9 mouse cellular contexts compared by ENCODE assay signal in genomic region chr14:70832042-70832441, GRCm38 (mm10).
DNase-seq lines count a peak whose midpoint lies in the region; ATAC-seq and TF ChIP-seq lines count a peak whose summit lies in the region.
"Had no signal": no experiment of that assay in that cellular context is flagged by ENCODE, and none has a peak within 500 bp of the region (broad histone marks: within the 10 kb centered on the region; RNA-seq: fewer than 3 reads in every experiment).

No protein-coding gene starts in this region.

- H3K9ac ChIP-seq in forebrain, postnatal 0 days: no peak overlapping the region
- H3K9ac ChIP-seq in forebrain, embryonic 12.5 days: no peak overlapping the region

- H3K27ac ChIP-seq in forebrain, postnatal 0 days (ENCODE audit: low read depth, low read length): peak overlapping the region; percentile 29; the same call in 1 of the 2 replicates
- H3K27ac ChIP-seq in forebrain, embryonic 12.5 days: no peak overlapping the region

- no peaks in the 10 kb centered on the region for H3K36me3 ChIP-seq in forebrain, postnatal 0 days (ENCODE audit: insufficient read depth)
- H3K36me3 ChIP-seq in forebrain, embryonic 12.5 days (replicated peaks): no peaks in the 10 kb centered on the region
- no peaks in the 10 kb centered on the region for H3K36me3 ChIP-seq in E14TG2a.4 (ENCODE audit: insufficient read depth, low read length)

- peak; percentile 55 for DNase-seq in forebrain, postnatal 0 days
- DNase-seq in layer of hippocampus, postnatal 10 days (ENCODE audit: low spot score in 2 of 2): peak; percentile 10 to 21
- no peak for DNase-seq in layer of hippocampus, postnatal 25 days (ENCODE audit: extremely low spot score in 1 of 2, low spot score in 1 of 2)
- DNase-seq in brain, embryonic 14.5 days (ENCODE audit: low read depth): peak; percentile 68
- no peak for DNase-seq in ovary, postnatal 36 days (ENCODE audit: low spot score)
- DNase-seq: gastrocnemius, postnatal 25 days had no signal

- H3K9me3 ChIP-seq in forebrain, postnatal 0 days (ENCODE audit: low read length): no peaks in the 10 kb centered on the region; the same call in 1 of the 2 replicates
- H3K9me3 ChIP-seq in forebrain, embryonic 12.5 days: no peaks in the 10 kb centered on the region
- H3K9me3 ChIP-seq in E14TG2a.4 (ENCODE audit: low read length): no peaks in the 10 kb centered on the region

- no peak overlapping the region for H3K4me2 ChIP-seq in forebrain, postnatal 0 days (ENCODE audit: low read depth)
- no peak overlapping the region for H3K4me2 ChIP-seq in forebrain, embryonic 12.5 days

- ATAC-seq in forebrain, postnatal 0 days: peak; percentile 77
- no peak for ATAC-seq in forebrain, embryonic 12.5 days (ENCODE audit: low FRiP score)
- ATAC-seq in megakaryocyte-erythroid progenitor cell, adult 5-6 weeks (replicated peaks; ENCODE audit: low FRiP score, low TSS enrichment, poor library complexity, severe bottlenecking): no peak

- H3K4me1 ChIP-seq in forebrain, postnatal 0 days (ENCODE audit: insufficient read depth): no peaks in the 10 kb centered on the region
- H3K4me1 ChIP-seq in forebrain, embryonic 12.5 days: no peaks in the 10 kb centered on the region
- H3K4me1 ChIP-seq in E14TG2a.4 (replicated peaks; ENCODE audit: low read depth, low read length): no peaks in the 10 kb centered on the region

- no peaks in the 10 kb centered on the region for H3K27me3 ChIP-seq in forebrain, postnatal 0 days (ENCODE audit: insufficient read depth, low read length)
- H3K27me3 ChIP-seq in forebrain, embryonic 12.5 days: no peaks in the 10 kb centered on the region
- H3K27me3 ChIP-seq in E14TG2a.4 (ENCODE audit: insufficient read depth, low read length): peaks cover 9% of the 10 kb centered on the region; the same call in 1 of the 2 replicates

- no peak for TF ChIP-seq POLR2A in brain, embryonic 14.5 days (IDR thresholded peaks at IDR 0.05; ENCODE audit: borderline replicate concordance, extremely low read depth, insufficient read depth, insufficient read length, poor library complexity, severe bottlenecking)

- peak; percentile 77 for TF ChIP-seq CTCF in forebrain, postnatal 0 days (IDR thresholded peaks at IDR 0.05; ENCODE audit: low read depth)
- TF ChIP-seq CTCF in E14TG2a.4 (conservative IDR thresholded peaks at IDR 0.05; ENCODE audit: low read length): 0 out of 2 replicates have a peak, but pooled peaks have one; percentile 4
- TF ChIP-seq CTCF in brain, embryonic 14.5 days (IDR thresholded peaks at IDR 0.05; ENCODE audit: borderline replicate concordance, extremely low read depth, insufficient read depth, insufficient read length): peak; percentile 57; the same call in 1 of the 2 replicates

- H3K4me3 ChIP-seq in forebrain, postnatal 0 days (ENCODE audit: low read depth, low read length): no peak overlapping the region
- no peak overlapping the region for H3K4me3 ChIP-seq in forebrain, embryonic 12.5 days (replicated peaks)
- H3K4me3 ChIP-seq in E14TG2a.4 (replicated peaks; ENCODE audit: low read length): no peak overlapping the region

- 48% methylated on average over 3 of the region's 3 CpGs for WGBS in forebrain, postnatal 0 days
- 71% methylated on average over 3 of the region's 3 CpGs for WGBS in forebrain, embryonic 12.5 days

Comparison
In these comparisons a context has a peak if more than half of its experiments do, and no peak if none do; other contexts are left out.
1. DNase-seq: peak in forebrain, postnatal 0 days (single experiment), layer of hippocampus, postnatal 10 days (2 of 2) and brain, embryonic 14.5 days (single experiment); none in layer of hippocampus, postnatal 25 days (0 of 2) and ovary, postnatal 36 days (single experiment).
2. CTCF ChIP-seq: peak in every context shown above with its lines; median percentile 77 in forebrain, postnatal 0 days; 57 in brain, embryonic 14.5 days; 4 in E14TG2a.4.